Mouse (Mus musculus): ENCODE results near the gene Rinl. TPM values are rescaled to one million over a fixed set of nuclear protein-coding genes. Genes with fewer than 3 reads are reported as not detected.

Gene Rinl
- total RNA-seq, 2 experiments from 2014 or later: 8.8 to 19.4 TPM

Other genes starting within 250 kb of the Rinl start
- not detected in 2 replicates for gene Sycn, start 248.1 kb upstream of the Rinl start, total RNA-seq (2015; ENCODE audit: low replicate concordance)
- gene Sycn, start 248.1 kb upstream of the Rinl start, total RNA-seq (2017; ENCODE audit: low replicate concordance): not detected in 2 replicates
- not detected in 2 replicates for gene Nccrp1, start 241.7 kb upstream of the Rinl start, total RNA-seq (2015; ENCODE audit: low replicate concordance)
- gene Nccrp1, start 241.7 kb upstream of the Rinl start, total RNA-seq (2017; ENCODE audit: low replicate concordance): not detected in 2 replicates
- gene Samd4b, start 190.8 kb upstream of the Rinl start, total RNA-seq (2015; ENCODE audit: low replicate concordance): 15.9 and 29.6 TPM in 2 replicates
- 8.0 and 20.2 TPM in 2 replicates for gene Samd4b, start 190.8 kb upstream of the Rinl start, total RNA-seq (2017; ENCODE audit: low replicate concordance)
- gene Pak4, start 190.8 kb upstream of the Rinl start, total RNA-seq (2015; ENCODE audit: low replicate concordance): 7.6 and 9.6 TPM in 2 replicates
- 2.1 and 5.9 TPM in 2 replicates for gene Pak4, start 190.8 kb upstream of the Rinl start, total RNA-seq (2017; ENCODE audit: low replicate concordance)
- not detected in 2 replicates for gene Acp7, start 157.6 kb upstream of the Rinl start, total RNA-seq (2015; ENCODE audit: low replicate concordance)
- gene Acp7, start 157.6 kb upstream of the Rinl start, total RNA-seq (2017; ENCODE audit: low replicate concordance): not detected in 2 replicates
- not detected in 2 replicates for gene Fbxo27, start 96.1 kb upstream of the Rinl start, total RNA-seq (2015; ENCODE audit: low replicate concordance)
- gene Fbxo27, start 96.1 kb upstream of the Rinl start, total RNA-seq (2017; ENCODE audit: low replicate concordance): 1.4 TPM in 1 of 2 replicates, not detected in the other
- gene Fbxo17, start 72.2 kb upstream of the Rinl start, total RNA-seq (2015; ENCODE audit: low replicate concordance): 2.5 TPM in 1 of 2 replicates, not detected in the other
- gene Fbxo17, start 72.2 kb upstream of the Rinl start, total RNA-seq (2017; ENCODE audit: low replicate concordance): 1.3 TPM in 1 of 2 replicates, not detected in the other
- gene Mrps12, start 47.1 kb upstream of the Rinl start, total RNA-seq (2015; ENCODE audit: low replicate concordance): 12.6 and 27.2 TPM in 2 replicates
- gene Mrps12, start 47.1 kb upstream of the Rinl start, total RNA-seq (2017; ENCODE audit: low replicate concordance): 16.2 and 17.5 TPM in 2 replicates
- 1.3 and 6.1 TPM in 2 replicates for gene Sars2, start 47.0 kb upstream of the Rinl start, total RNA-seq (2015; ENCODE audit: low replicate concordance)
- 0.39 and 4.4 TPM in 2 replicates for gene Sars2, start 47.0 kb upstream of the Rinl start, total RNA-seq (2017; ENCODE audit: low replicate concordance)
- not detected in 2 replicates for gene Ccer2, start 32.8 kb upstream of the Rinl start, total RNA-seq (2015; ENCODE audit: low replicate concordance)
- not detected in 2 replicates for gene Ccer2, start 32.8 kb upstream of the Rinl start, total RNA-seq (2017; ENCODE audit: low replicate concordance)
- 38.9 and 40.2 TPM in 2 replicates for gene Sirt2, start 22.2 kb upstream of the Rinl start, total RNA-seq (2015; ENCODE audit: low replicate concordance)
- gene Sirt2, start 22.2 kb upstream of the Rinl start, total RNA-seq (2017; ENCODE audit: low replicate concordance): 3.6 and 14.5 TPM in 2 replicates
- gene Nfkbib, start 21.5 kb upstream of the Rinl start, total RNA-seq (2015; ENCODE audit: low replicate concordance): 8.3 and 12.2 TPM in 2 replicates
- 4.8 and 5.5 TPM in 2 replicates for gene Nfkbib, start 21.5 kb upstream of the Rinl start, total RNA-seq (2017; ENCODE audit: low replicate concordance)
- gene Hnrnpl, start 19.6 kb downstream of the Rinl start, total RNA-seq (2015; ENCODE audit: low replicate concordance): 215 and 258 TPM in 2 replicates
- 202 and 252 TPM in 2 replicates for gene Hnrnpl, start 19.6 kb downstream of the Rinl start, total RNA-seq (2017; ENCODE audit: low replicate concordance)
- 34.2 and 61.2 TPM in 2 replicates for gene Ech1, start 36.2 kb downstream of the Rinl start, total RNA-seq (2015; ENCODE audit: low replicate concordance)
- gene Ech1, start 36.2 kb downstream of the Rinl start, total RNA-seq (2017; ENCODE audit: low replicate concordance): 10.6 and 14.1 TPM in 2 replicates
- not detected in 2 replicates for gene Lgals4, start 44.9 kb downstream of the Rinl start, total RNA-seq (2015; ENCODE audit: low replicate concordance)
- 0.91 and 1.5 TPM in 2 replicates for gene Lgals4, start 44.9 kb downstream of the Rinl start, total RNA-seq (2017; ENCODE audit: low replicate concordance)
- not detected in 2 replicates for gene Lgals7, start 74.9 kb downstream of the Rinl start, total RNA-seq (2015; ENCODE audit: low replicate concordance)
- not detected in 2 replicates for gene Lgals7, start 74.9 kb downstream of the Rinl start, total RNA-seq (2017; ENCODE audit: low replicate concordance)
- not detected in 2 replicates for gene Capn12, start 92.5 kb downstream of the Rinl start, total RNA-seq (2015; ENCODE audit: low replicate concordance)
- gene Capn12, start 92.5 kb downstream of the Rinl start, total RNA-seq (2017; ENCODE audit: low replicate concordance): 1.2 TPM in 1 of 2 replicates, not detected in the other
- gene Actn4, start 173.4 kb downstream of the Rinl start, total RNA-seq (2015; ENCODE audit: low replicate concordance): 170 and 189 TPM in 2 replicates
- gene Actn4, start 173.4 kb downstream of the Rinl start, total RNA-seq (2017; ENCODE audit: low replicate concordance): 173 and 197 TPM in 2 replicates
- 83.8 and 161 TPM in 2 replicates for gene Eif3k, start 192.9 kb downstream of the Rinl start, total RNA-seq (2015; ENCODE audit: low replicate concordance)
- gene Eif3k, start 192.9 kb downstream of the Rinl start, total RNA-seq (2017; ENCODE audit: low replicate concordance): 81.5 and 115 TPM in 2 replicates
- gene Map4k1, start 193.1 kb downstream of the Rinl start, total RNA-seq (2015; ENCODE audit: low replicate concordance): 13.0 and 23.1 TPM in 2 replicates
- gene Map4k1, start 193.1 kb downstream of the Rinl start, total RNA-seq (2017; ENCODE audit: low replicate concordance): 7.3 and 7.9 TPM in 2 replicates

Data from erythroid progenitor cell, adult 5-6 weeks (primary cell).